Mouse (Mus musculus) spleen, adult 2 months (tissue): ENCODE measurements around the gene Mta1. TPM values are rescaled to one million over a fixed set of nuclear protein-coding genes. Genes with fewer than 3 reads are reported as not detected.

Source experiments
- DNase-seq, 2 experiments: peaks; one replicate each; pipeline versions ENCODE4 v3.0.0 to v3.0.0-alpha.2; 2012 to 2021; ENCODE audit warnings: low spot score in 2 of 2, low read depth in 1 of 2
- H3K27ac ChIP-seq: fragments of 200-500 bp; 2 replicates; pipeline ENCODE4 v1.5.1; 2012; ENCODE audit warnings: low read length, inconsistent platforms; ENCODE audit not compliant: insufficient read depth
- H3K27me3 ChIP-seq: fragments of 200-500 bp; 2 replicates; pipeline ENCODE4 v1.6.1; 2012; ENCODE audit warnings: mild to moderate bottlenecking, moderate library complexity, low read length, inconsistent platforms; ENCODE audit not compliant: control insufficient read depth, insufficient read depth
- H3K36me3 ChIP-seq: fragments of 200-500 bp; 2 replicates; pipeline ENCODE4 v1.6.1; 2012; ENCODE audit warnings: mild to moderate bottlenecking, low read length, inconsistent platforms; ENCODE audit not compliant: control insufficient read depth, insufficient read depth
- H3K4me1 ChIP-seq: fragments of 200-500 bp; 2 replicates; pipeline ENCODE4 v1.6.1; 2011; ENCODE audit warnings: inconsistent platforms; ENCODE audit not compliant: control insufficient read depth, insufficient read depth, insufficient read length
- H3K4me3 ChIP-seq: fragments of 200-500 bp; 2 replicates; pipeline ENCODE4 v1.5.1; 2011; ENCODE audit warnings: mild to moderate bottlenecking, inconsistent platforms; ENCODE audit not compliant: insufficient read depth, insufficient read length; ENCODE audit errors: extremely low read depth
- CTCF ChIP-seq: fragments of 200-500 bp; IDR thresholded peaks from 2 replicates; pipeline ENCODE4 v1.5.1; 2011; ENCODE audit warnings: mild to moderate bottlenecking, inconsistent platforms; ENCODE audit not compliant: insufficient read depth, insufficient read length, insufficient replicate concordance; ENCODE audit errors: extremely low read depth
- POLR2A ChIP-seq: fragments of 200-500 bp; IDR thresholded peaks from 2 replicates; pipeline ENCODE4 v1.6.1; 2011; ENCODE audit warnings: low read depth, low read length, inconsistent platforms
- WGBS: fragments of 180-500 bp; shearing (Covaris S2); methylation state at CpG from one replicate; pipeline ENCODE4 v1.1.7; 2018; 5-methylcytosine and 5-hydroxymethylcytosine counted together
- polyA plus RNA-seq: library from polyadenylated mRNA; depleted of rRNA; stranded (reverse); fragments of >200 nt; gene quantifications from 2 replicates; pipeline ENCODE4 v1.2.3, GENCODE M21; 2012

The Mta1 gene
- polyA plus RNA-seq, 1 experiment = 55.6 TPM

DNA sequence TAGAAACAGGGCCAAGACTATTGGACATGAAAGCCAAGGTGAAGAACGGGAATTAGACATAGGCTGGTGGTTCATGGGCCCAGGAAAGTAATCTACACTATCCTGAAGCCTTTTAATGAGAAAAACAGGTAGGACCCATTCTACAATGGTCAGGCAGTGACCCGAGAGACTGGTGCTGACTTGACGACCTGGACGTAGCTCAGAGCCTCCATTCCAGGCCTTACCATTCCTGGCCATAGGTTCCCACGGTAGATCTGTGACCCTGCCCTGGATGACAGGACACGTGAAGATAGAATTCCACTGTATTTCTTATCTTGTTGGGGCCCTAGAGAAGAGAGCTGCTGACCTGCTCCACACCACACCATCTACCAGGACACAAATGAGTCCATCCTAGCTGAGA lies 40.2 kb downstream of the Mta1 start:
- no peak overlapping the region for H3K4me3 ChIP-seq
- 88% methylated on average over 6 of the region's 6 CpGs for WGBS
- H3K27me3 ChIP-seq = 0 out of 2 replicates have a peak, but pooled peaks cover 3% of the 10 kb centered on the region
- H3K36me3 ChIP-seq = peaks cover 18% of the 10 kb centered on the region
- no peak overlapping the region for H3K27ac ChIP-seq
- TF ChIP-seq POLR2A (no peak), CTCF (no peak)
- H3K4me1 ChIP-seq = peaks cover 9% of the 10 kb centered on the region; the same call in 1 of the 2 replicates
- DNase-seq = no peak

DNA sequence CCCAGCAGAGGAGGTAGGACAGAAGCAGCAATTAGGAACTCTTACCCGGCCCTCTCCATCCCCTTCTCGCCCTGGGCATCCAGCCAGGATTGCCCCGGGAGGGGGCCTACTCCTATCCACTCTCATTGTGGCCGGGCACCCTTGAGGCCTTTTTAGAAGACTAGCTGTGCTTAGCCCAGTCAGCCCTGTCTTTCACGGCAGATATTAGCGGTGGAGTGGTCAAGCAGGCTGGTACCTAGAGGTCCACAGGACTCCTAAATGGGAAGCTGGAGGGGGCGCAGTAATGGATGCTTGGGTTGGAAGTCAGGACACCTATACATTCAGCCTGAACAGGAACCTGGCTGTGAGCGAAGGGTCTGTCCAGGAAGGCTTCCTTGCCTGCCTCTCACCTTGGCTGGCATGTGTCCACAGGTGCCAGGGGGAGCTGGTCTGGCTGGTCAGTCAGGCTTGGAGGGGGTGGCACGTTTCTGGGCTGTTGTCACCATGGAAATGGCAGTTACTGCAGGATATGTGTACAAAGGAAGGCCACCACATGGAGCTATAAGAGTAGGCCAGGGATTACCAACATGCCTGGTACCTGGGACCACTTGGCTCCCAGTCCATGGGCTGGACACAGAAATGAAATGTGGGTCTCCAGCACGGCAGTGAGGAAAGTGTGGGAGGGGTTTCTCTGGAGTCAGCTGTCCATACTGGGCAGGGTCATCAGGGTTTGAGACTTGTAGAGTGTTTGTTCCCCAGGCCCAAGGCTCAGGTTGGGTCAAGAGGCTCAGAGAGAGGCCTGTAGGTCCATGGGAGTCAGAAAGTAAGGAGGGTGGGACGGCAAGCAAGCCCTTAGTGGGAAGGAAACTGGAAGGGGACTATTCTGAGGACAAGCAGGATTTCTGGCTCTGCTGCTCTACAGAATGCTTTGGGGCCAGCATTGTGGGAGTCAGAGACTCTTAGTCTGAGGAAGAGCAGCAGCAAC lies 41.1 kb downstream of the Mta1 start:
- 68% methylated on average over 11 of the region's 11 CpGs for WGBS
- peaks cover 9% of the 10 kb centered on the region; the same call in 1 of the 2 replicates for H3K4me1 ChIP-seq
- H3K27ac ChIP-seq = no peak overlapping the region
- peaks cover 14% of the 10 kb centered on the region for H3K36me3 ChIP-seq
- H3K4me3 ChIP-seq = peak overlapping the region; percentile 61; the same call in 1 of the 2 replicates
- TF ChIP-seq CTCF (no peak), POLR2A (no peak)
- DNase-seq = no peak
- 0 out of 2 replicates have a peak, but pooled peaks cover 3% of the 10 kb centered on the region for H3K27me3 ChIP-seq

DNA sequence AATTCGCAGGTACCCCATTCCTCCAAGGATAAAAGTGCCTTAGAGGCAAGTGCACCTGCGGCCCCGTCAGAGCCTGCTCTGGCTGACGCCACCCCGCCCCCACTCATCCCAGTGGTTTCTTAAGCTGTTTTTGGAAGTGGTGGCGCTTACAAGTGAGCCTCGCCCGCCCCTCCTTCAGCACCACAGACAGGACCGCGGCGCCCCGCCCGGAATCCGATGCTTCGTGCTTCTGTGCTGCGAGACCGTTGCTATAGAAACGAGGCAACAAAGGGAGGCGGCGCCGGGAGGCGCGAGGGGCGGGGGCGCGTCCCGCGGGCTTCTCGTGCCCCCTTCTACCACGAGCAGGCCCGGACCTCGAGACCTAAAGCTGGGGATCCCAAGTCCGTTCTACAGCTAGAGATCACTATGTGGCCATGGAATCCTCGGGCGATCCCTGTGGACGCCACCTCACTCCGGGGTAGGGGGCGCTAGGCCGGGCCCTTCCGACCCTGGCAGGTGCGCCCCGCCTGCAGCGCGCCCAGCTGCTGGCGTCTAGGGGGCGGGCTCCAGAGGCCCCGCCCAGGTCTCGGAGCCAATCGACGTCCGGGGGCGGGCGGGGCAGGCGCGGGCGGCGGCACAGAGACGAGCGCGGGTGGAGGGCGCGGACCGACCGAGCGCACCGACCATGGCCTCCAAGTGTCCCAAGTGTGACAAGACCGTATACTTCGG lies 42.0 kb downstream of the Mta1 start, which contains the start of gene Crip2:
Gene Crip2, plus strand, starts transcription at position 329 of the 708 bp plus-strand sequence.
- Histone ChIP-seq H3K27ac (peak within 1 kb of the TSS; percentile 56), H3K27me3 (0 out of 2 replicates have a peak, but pooled peaks cover 3% of the 10 kb centered on the region), H3K4me3 (peak within 1 kb of the TSS; percentile 61), H3K36me3 (peaks cover 14% of the 10 kb centered on the region), H3K4me1 (peaks cover 9% of the 10 kb centered on the region; the same call in 1 of the 2 replicates)
- TF ChIP-seq POLR2A (no peak), CTCF (no peak)
- DNase-seq = peak; percentile 73 to 79
- 2% methylated on average over 68 of the region's 68 CpGs for WGBS

DNA sequence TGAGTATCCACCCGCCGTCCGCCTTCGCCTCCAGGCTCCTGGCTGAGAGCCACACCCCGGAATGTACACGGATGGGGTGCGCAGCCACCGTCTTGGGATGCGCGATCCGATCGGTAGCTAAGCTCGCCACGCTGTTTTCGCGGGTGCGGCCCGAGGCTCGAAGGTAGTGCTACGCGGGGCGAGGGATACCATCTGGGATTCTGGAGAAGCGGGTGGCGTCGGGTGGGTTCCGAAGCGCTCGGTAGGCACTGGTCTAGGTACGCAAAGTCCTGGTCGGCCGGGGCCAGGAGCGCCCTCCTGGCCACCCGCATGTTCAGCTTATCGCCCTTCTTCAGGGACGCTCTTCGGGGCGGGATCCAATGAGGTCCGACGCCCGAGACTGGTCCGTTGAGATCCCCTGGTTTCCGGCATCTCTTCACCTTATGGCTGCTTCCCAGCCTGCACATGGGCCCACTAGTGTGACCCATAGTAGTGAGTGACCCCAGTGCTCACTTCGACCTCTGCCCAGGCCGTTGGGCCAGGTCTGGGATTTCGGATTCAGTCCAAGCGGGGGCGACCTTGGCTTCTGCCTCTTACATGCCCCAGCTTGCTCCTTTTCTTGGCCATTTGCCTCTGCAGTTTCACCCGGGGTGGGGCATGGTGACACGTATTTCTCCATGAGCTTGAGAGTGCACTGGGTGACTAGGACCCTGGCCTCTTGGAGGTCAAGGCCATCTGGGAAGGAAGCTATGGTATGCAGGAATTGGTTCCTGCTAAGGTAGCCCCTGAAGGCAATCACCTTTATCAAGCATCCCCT lies 42.7 kb downstream of the Mta1 start:
- peak overlapping the region; percentile 56 for H3K27ac ChIP-seq

DNA sequence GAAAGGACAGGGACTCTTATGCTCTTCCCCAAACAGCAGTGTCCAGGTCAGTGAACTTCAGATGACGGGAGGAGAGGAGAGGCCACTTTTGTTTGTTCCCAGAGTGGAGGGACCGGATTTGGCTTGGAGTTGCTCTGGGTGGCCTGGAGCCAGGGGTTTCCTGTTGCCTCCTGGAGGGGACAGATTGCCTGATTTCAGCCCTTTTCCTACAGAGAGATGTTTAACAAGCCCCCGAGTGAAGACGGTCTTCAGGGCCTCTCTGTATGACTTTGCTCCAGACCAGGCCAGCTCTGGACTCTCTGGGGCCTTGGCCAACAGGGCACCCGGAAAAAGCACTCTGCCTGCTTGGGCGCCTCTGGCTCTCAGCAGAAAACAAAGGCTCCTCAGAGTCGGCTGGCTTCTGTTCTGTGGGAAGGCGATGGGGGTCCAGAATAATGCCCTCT lies 43.5 kb downstream of the Mta1 start:
- Histone ChIP-seq H3K27me3 (0 out of 2 replicates have a peak, but pooled peaks cover 3% of the 10 kb centered on the region), H3K4me3 (no peak overlapping the region), H3K27ac (peak overlapping the region; percentile 56), H3K36me3 (peaks cover 2% of the 10 kb centered on the region), H3K4me1 (peaks cover 16% of the 10 kb centered on the region; the same call in 1 of the 2 replicates)
- TF ChIP-seq POLR2A = no peak
- TF ChIP-seq CTCF = no peak
- whole genome bisulfite sequencing = 61% methylated on average over 8 of the region's 8 CpGs
- no peak for DNase-seq

More for the DNA sequence above, 42.7 kb downstream of the Mta1 start:
- Histone ChIP-seq H3K36me3 (peaks cover 9% of the 10 kb centered on the region), H3K4me3 (peak overlapping the region; percentile 61), H3K4me1 (peaks cover 11% of the 10 kb centered on the region; the same call in 1 of the 2 replicates), H3K27me3 (0 out of 2 replicates have a peak, but pooled peaks cover 3% of the 10 kb centered on the region)
- DNase-seq = no peak
- WGBS = 8% methylated on average over 49 of the region's 49 CpGs
- no peak for TF ChIP-seq POLR2A
- no peak for TF ChIP-seq CTCF
